Mouse (Mus musculus) ES-Bruce4 (cell line): ENCODE results near the gene Aknad1.

Experiments used
- CTCF ChIP-seq: IDR thresholded peaks from one replicate; pipeline ENCODE4 v1.8.1; 2011; ENCODE audit warnings: low read depth, low read length
- EP300 ChIP-seq: IDR thresholded peaks from 2 replicates; pipeline ENCODE4 v1.6.1; 2011; ENCODE audit warnings: low read depth, low read length; ENCODE audit not compliant: insufficient read depth
- POLR2A ChIP-seq: IDR thresholded peaks from one replicate; pipeline ENCODE4 v1.8.1; 2011; ENCODE audit warnings: low read length; ENCODE audit not compliant: insufficient read depth

- TF ChIP-seq CTCF: no peak
- no peak for TF ChIP-seq POLR2A
- no peak for TF ChIP-seq EP300
Measured at GRCm38 (mm10) chr3:108763691-108764090, 24.2 kb downstream of the Aknad1 start.
